Mouse (Mus musculus) heart, postnatal 0 days (tissue): ENCODE measurements around the gene 1110051M20Rik.

Experiments
- CTCF ChIP-seq: IDR thresholded peaks from 2 replicates; pipeline ENCODE4 v1.5.1; 2016; ENCODE audit warnings: antibody characterized with exemption, control low read depth, low read depth
- EP300 ChIP-seq: IDR thresholded peaks from 2 replicates; pipeline ENCODE4 v1.6.1; 2016; ENCODE audit warnings: antibody characterized with exemption, low read depth

DNA sequence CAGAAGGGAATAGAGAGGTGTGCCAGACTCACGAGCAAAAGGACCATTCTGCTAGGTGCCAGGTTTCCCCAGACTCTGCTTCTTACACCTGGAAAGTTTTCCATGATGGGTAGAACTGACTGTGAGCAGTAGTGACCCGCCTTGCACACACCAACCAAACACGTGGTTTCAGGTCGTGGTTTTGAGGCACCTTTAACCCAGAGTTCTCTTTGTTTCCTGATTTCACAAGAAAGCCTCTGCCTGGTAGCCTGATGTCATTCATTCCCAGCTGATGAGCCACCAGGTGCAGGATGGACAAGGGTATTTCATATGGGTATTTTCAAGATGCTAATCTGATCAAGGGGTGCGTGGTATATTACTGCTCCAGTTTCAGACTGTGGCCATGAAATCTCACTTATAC, 202.0 kb downstream of the 1110051M20Rik start:
- no peak for TF ChIP-seq EP300
- TF ChIP-seq CTCF = no peak
